Mouse (Mus musculus): Measurements from ENCODE around the gene Magea8. TPM values are rescaled to one million over a fixed set of nuclear protein-coding genes. Genes with fewer than 3 reads are reported as not detected.
"Not testable (repeated sequence)": the region's sequence is repeated elsewhere in the genome, so short reads cannot be mapped to it uniquely, and the experiment has no call there.

Magea8 gene
- polyA plus RNA-seq (2012; ENCODE audit: insufficient read depth, insufficient read length, missing spikeins), result not detected in 2 replicates

GRCm38 (mm10) chrX:154995750-154996149 lies at the start of gene Magea8:
Gene Magea8, minus strand, starts transcription at chrX:154995850.
- not testable (repeated sequence) for H3K4me3 ChIP-seq (ENCODE audit: insufficient read depth, low read length); H3K27ac ChIP-seq (ENCODE audit: insufficient read depth, low read depth, low read length); H3K4me1 ChIP-seq (ENCODE audit: control insufficient read depth, insufficient read depth, low read length)

- H3K4me1 ChIP-seq (ENCODE audit: control insufficient read depth, insufficient read depth, low read length), result not testable (repeated sequence)
Observed at GRCm38 (mm10) chrX:154949405-154949804, 46.2 kb downstream of the Magea8 start, which contains the start of gene Magea3. Gene Magea3, minus strand, starts transcription at chrX:154949505.

GRCm38 (mm10) chrX:154935887-154936286 lies 59.8 kb downstream of the Magea8 start, which contains the start of gene Magea6:
Gene Magea6, minus strand, starts transcription at chrX:154935987.
- H3K4me1 ChIP-seq (ENCODE audit: control insufficient read depth, insufficient read depth, low read length); H3K27ac ChIP-seq (ENCODE audit: insufficient read depth, low read depth, low read length); H3K4me3 ChIP-seq (ENCODE audit: insufficient read depth, low read length): not testable (repeated sequence)

More at GRCm38 (mm10) chrX:154949405-154949804, 46.2 kb downstream of the Magea8 start, which contains the start of gene Magea3:
- H3K27ac ChIP-seq (ENCODE audit: insufficient read depth, low read depth, low read length); H3K4me3 ChIP-seq (ENCODE audit: insufficient read depth, low read length): not testable (repeated sequence)

Other genes starting within 250 kb of the Magea8 start
- gene Cldn34b1, start 105.6 kb downstream of the Magea8 start, polyA plus RNA-seq (2012; ENCODE audit: insufficient read depth, insufficient read length, missing spikeins), result not detected in 2 replicates
- gene Magea6, start 59.9 kb downstream of the Magea8 start, polyA plus RNA-seq (2012; ENCODE audit: insufficient read depth, insufficient read length, missing spikeins), result not detected in 2 replicates
- not detected in 2 replicates for gene Magea3, start 46.3 kb downstream of the Magea8 start, polyA plus RNA-seq (2012; ENCODE audit: insufficient read depth, insufficient read length, missing spikeins)
- not detected in 2 replicates for gene Magea5, start 67.3 kb upstream of the Magea8 start, polyA plus RNA-seq (2012; ENCODE audit: insufficient read depth, insufficient read length, missing spikeins)
- not detected in 2 replicates for gene Magea1, start 93.9 kb upstream of the Magea8 start, polyA plus RNA-seq (2012; ENCODE audit: insufficient read depth, insufficient read length, missing spikeins)
- not detected in 2 replicates for gene Magea2, start 97.8 kb upstream of the Magea8 start, polyA plus RNA-seq (2012; ENCODE audit: insufficient read depth, insufficient read length, missing spikeins)
- not detected in 2 replicates for gene Cldn34b2, start 132.6 kb upstream of the Magea8 start, polyA plus RNA-seq (2012; ENCODE audit: insufficient read depth, insufficient read length, missing spikeins)
- gene Sat1, start 220.6 kb upstream of the Magea8 start, polyA plus RNA-seq (2012; ENCODE audit: insufficient read depth, insufficient read length, missing spikeins), result 665 and 747 TPM in 2 replicates

Data from bone marrow macrophage, adult 2 months (primary cell).